Mouse (Mus musculus) erythroid progenitor cell, adult 5-6 weeks (primary cell): Measurements from ENCODE around the gene Pkd1. TPM values are rescaled to one million over a fixed set of nuclear protein-coding genes. Genes with fewer than 3 reads are reported as not detected.

Source experiments
- ATAC-seq: replicated peaks from 2 replicates; pipeline ENCODE4 v1.8.0; 2016; ENCODE audit warnings: moderate number of reproducible peaks, mild to moderate bottlenecking, moderate TSS enrichment, inconsistent platforms; ENCODE audit not compliant: poor library complexity, low FRiP score, severe bottlenecking
- total RNA-seq, 2 experiments: library from RNA; stranded (forward) in 1 of 2; stranded (reverse) in 1 of 2; fragments of 150-400 nt in 1 of 2; fragments of 186-747, 209-891 nt in 1 of 2; gene quantifications; 2 replicates each; pipeline versions ENCODE4 v1.2.3 to v1.2.4; 2015 to 2017; ENCODE audit warnings: low replicate concordance in 2 of 2

Gene Pkd1
- total RNA-seq, 2 experiments from 2014 or later = 11.3 to 22.5 TPM

- ATAC-seq = no peak
Measured at GRCm38 (mm10) chr17:24531064-24531463, 18.6 kb upstream of the Pkd1 start.

- ATAC-seq = no peak
Measured at GRCm38 (mm10) chr17:24532045-24532444, 17.6 kb upstream of the Pkd1 start.

GRCm38 (mm10) chr17:24533099-24533992, 16.3 kb upstream of the Pkd1 start:
- peak; percentile 95 for ATAC-seq

GRCm38 (mm10) chr17:24534160-24534718, 15.4 kb upstream of the Pkd1 start, which contains the start of gene Rab26:
Gene Rab26 (minus strand): TSS chr17:24534210.
- ATAC-seq = no peak

GRCm38 (mm10) chr17:24535300-24535699, 14.3 kb upstream of the Pkd1 start:
- ATAC-seq = no peak

- ATAC-seq = no peak
Measured at GRCm38 (mm10) chr17:24537536-24537935, 12.1 kb upstream of the Pkd1 start.

- no peak for ATAC-seq
Measured at GRCm38 (mm10) chr17:24538950-24539349, 10.7 kb upstream of the Pkd1 start.

GRCm38 (mm10) chr17:24540375-24540774, 9.3 kb upstream of the Pkd1 start:
- ATAC-seq = peak; percentile 93

GRCm38 (mm10) chr17:24544613-24545012, 5.0 kb upstream of the Pkd1 start:
- no peak for ATAC-seq

- no peak for ATAC-seq
Measured at GRCm38 (mm10) chr17:24545247-24545646, 4.4 kb upstream of the Pkd1 start.

- ATAC-seq = no peak
Measured at GRCm38 (mm10) chr17:24546234-24546633, 3.4 kb upstream of the Pkd1 start.

- ATAC-seq = no peak
Measured at GRCm38 (mm10) chr17:24548435-24548834, 1.2 kb upstream of the Pkd1 start.

- ATAC-seq = peak; percentile 64
Measured at GRCm38 (mm10) chr17:24548921-24549617, 565 bp upstream of the Pkd1 start.

GRCm38 (mm10) chr17:24550416-24551049, 899 bp downstream of the Pkd1 start:
- peak; percentile 71 for ATAC-seq

GRCm38 (mm10) chr17:24551050-24551444, 1.4 kb downstream of the Pkd1 start:
- ATAC-seq = no peak

GRCm38 (mm10) chr17:24557091-24557490, 7.5 kb downstream of the Pkd1 start:
- ATAC-seq = no peak

- no peak for ATAC-seq
Measured at GRCm38 (mm10) chr17:24558600-24559099, 9.0 kb downstream of the Pkd1 start.

GRCm38 (mm10) chr17:24559146-24559545, 9.5 kb downstream of the Pkd1 start:
- ATAC-seq = no peak

GRCm38 (mm10) chr17:24560301-24561028, 10.8 kb downstream of the Pkd1 start:
- ATAC-seq = no peak
